Mouse (Mus musculus) Muller cell, postnatal 12 days (primary cell): Measurements from ENCODE around the gene Fbxo10.
A peak's percentile ranks its signal among the peaks of the same experiment; 100 is the strongest.
"Not testable (repeated sequence)": the region's sequence is repeated elsewhere in the genome, so short reads cannot be mapped to it uniquely, and the experiment has no call there.

ENCODE experiments used
- DNase-seq: peaks from one replicate; pipeline ENCODE4 v3.0.0-alpha.2; 2015; ENCODE audit errors: inconsistent ontology term

The Fbxo10 gene

GRCm38 (mm10) chr4:45005452-45005851 lies 79.0 kb downstream of the Fbxo10 start:
- no peak for DNase-seq

GRCm38 (mm10) chr4:45000001-45000400 lies 84.4 kb downstream of the Fbxo10 start:
- no peak for DNase-seq

DNA sequence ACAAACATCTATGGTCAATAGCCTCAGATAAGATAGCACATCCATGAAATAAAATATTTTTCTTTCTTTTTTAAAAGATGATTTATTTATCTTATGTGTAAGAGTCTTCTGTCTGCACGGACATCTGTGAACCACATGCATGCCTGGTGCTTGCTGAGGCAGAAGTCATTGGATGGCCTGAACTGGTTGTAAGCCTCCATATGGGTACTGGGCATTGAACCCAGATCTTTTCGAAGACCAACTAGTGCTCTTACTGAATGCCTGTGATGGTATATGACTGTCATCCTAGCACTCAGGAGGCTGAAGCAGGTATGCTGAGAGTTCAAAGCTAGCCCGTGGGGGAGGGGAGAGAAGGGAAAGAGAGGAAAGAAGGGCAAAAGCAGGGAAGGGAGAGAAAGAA lies 86.3 kb downstream of the Fbxo10 start:
- DNase-seq: peak; percentile 47

DNA sequence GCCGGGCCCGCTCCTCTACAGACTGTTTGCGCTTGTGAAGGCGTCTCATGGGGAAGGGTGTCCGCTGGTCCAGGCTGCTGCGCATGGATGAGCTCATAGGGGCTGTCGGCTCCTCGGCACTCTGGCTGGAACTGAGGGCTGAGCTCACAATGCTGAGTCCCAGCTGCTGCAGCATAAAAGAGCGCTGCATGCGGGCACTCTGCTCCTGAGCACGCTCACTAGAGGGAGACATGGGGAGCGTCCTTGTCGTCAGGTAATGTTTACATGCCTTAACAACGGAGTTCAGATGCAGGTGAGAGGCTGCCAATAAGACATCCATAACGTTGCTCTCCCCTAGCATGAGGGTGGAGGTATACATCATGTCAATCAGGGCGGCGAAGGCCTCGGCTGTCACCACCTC lies 89.6 kb downstream of the Fbxo10 start:
- no peak for DNase-seq

DNA sequence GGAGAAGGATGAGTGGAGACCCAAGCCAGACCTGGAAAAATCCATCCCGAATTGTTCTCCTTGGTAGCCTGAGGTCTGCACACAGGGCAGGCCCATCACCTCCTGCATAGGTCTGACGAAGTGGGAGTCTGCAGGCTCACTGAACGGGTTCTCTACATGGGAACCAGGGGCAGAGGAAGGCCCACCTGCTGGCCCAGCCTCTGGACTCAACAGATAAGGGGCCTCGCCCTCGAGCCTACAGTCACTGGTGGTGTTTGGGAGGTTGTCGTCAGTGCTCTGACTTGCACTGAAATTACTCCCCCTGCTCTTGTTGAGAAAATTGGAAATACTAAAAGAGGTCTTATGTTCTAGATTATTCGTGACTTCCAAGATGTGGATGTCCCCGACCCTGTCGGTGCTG lies 90.6 kb downstream of the Fbxo10 start:
- DNase-seq: no peak

DNA sequence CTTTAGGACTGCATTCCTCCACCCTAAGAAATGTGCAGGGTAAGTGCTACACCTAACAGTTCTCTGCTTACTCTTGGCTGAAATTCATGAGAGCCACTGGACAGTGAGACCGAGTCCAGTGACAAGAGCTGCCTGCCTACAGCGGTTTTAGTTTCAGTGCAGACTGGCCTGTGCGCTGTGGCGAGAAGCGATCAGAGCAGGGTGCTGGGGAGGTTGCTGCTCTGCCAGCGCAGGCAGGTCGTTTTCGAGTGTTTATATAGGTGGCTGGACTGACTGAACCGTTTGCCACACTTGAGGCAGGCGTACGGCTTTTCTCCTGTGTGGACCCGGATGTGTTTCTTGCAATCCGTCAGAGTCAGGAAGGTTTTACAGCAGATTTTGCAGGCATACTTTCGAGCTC lies 91.2 kb downstream of the Fbxo10 start:
- not testable (repeated sequence) for DNase-seq

DNA sequence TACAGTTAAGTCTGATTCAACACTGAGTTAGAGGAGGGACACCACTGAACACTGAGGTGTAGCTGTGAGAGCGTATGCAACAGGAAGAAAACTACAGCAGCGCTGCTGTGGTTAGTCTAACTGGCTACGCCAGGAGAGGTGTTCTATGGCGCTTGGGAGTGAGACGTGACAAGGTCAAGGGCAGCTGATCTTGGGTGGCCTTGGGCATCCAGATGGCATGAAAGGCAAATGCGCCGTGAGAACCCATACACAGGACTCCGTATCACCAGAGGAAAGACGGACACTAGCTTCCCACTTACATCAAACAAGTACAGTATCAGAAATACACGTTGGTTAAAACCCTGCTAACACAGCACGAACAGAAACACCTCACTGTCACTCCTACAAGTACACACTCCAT lies 92.1 kb downstream of the Fbxo10 start:
- DNase-seq: not testable (repeated sequence)

GRCm38 (mm10) chr4:44990560-44990959 lies 93.8 kb downstream of the Fbxo10 start:
- DNase-seq: no peak
